Mouse (Mus musculus) WW6 (cell line): Measurements from ENCODE around the gene Gm7876.
"Not testable (repeated sequence)": the region's sequence is repeated elsewhere in the genome, so short reads cannot be mapped to it uniquely, and the experiment has no call there.

Source experiments
- DNase-seq: peaks from one replicate; pipeline ENCODE4 v3.0.0-alpha.2; 2013; ENCODE audit warnings: low read depth, low spot score

Gm7876 gene

GRCm38 (mm10) chr14:4708938-4709337, at the start of gene Gm7876:
Gm7876 (plus strand) TSS chr14:4709238.
- DNase-seq = not testable (repeated sequence)

GRCm38 (mm10) chr14:4663892-4664291, 45.1 kb upstream of the Gm7876 start, which contains the start of gene Gm3239:
Gm3239 (plus strand) TSS chr14:4664192.
- not testable (repeated sequence) for DNase-seq

DNA sequence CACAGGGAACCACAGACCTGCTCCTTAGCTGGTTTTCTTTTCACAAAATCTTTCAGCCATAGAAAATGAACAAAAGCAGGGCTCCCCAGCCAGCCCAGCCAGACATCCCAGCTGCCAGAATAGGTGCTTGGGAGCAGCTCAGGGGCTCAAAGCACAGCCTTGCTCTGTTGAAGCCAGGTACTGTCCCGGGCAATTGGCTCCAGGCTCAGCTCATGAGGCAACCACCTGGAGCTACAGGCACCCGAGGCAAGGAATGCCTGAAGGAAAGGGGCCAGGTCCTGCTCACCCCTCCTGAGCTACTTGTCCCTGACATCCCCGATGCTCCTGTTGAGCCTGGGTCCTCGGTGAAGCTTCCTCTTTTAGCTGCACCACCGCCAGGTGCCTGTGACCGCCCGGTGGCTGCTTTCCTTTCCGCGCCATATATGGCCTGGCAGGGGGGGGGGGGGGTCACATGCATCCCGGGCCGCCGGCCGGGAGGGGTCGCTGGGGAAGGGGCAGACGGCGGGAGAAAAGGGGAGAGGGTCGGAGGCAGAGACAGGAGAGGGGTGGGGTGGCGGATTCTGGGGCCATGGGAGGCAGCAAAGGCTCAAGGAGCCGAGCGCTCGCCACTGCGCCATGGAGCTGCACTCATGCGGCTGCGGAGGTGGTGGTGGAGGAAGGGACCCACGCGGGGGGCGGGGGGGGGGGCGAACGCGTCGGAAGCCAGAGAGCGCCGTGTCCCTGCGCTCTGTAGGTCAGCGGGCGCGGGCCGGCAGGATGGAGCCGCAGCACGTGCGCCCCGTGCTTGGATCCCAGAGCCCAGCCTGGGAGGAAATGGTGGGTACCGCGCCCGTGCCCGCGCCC, 17.2 kb downstream of the Gm7876 start, which contains the start of gene Gm3252:
TSS of gene Gm3252 (plus strand) at position 738 of the 843 bp plus-strand sequence.
- DNase-seq = not testable (repeated sequence)
